Mouse (Mus musculus): Measurements from ENCODE around the gene Gramd4. TPM values are rescaled to one million over a fixed set of nuclear protein-coding genes. Genes with fewer than 3 reads are reported as not detected.

Gene Gramd4
- total and polyA plus RNA-seq, 3 experiments = 0.17 to 0.66 (median 0.56) TPM

DNA sequence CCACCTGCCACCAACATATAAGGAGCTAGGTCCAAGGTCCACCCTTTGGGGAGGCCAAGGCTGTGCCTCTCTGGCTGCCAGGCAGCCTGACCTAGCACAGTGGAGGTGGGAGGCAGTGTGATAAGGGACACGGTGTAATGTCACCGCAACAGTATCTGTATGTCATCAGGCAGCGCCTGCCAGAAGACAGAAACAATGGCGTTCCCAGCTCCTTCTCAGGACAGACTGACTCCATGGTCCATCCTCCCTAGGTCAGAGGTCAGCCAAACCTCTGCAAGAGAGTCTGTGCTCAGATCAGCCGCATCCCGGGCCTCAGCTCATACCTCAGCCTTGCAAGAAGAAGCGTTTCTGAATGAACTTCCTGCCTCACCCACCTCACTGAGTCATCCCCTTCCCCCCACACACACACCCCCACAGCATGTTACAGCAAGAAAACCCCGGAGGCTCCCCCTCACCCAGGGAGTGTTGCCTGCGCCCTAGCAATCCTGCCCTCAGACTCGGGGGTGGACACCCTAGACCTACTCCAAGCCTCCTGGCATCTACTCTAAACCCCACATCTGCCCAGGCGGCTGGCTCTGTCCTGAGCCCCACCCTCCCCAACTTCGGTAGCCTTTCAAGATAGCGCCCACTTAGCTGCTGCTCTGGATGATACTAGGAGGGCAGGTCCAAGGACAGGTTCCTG lies 41.5 kb upstream of the Gramd4 start (continued):
- no peak for TF ChIP-seq GABPA (IDR thresholded peaks at IDR 0.05; ENCODE audit: insufficient replicate concordance, low read depth, low read length)

DNA sequence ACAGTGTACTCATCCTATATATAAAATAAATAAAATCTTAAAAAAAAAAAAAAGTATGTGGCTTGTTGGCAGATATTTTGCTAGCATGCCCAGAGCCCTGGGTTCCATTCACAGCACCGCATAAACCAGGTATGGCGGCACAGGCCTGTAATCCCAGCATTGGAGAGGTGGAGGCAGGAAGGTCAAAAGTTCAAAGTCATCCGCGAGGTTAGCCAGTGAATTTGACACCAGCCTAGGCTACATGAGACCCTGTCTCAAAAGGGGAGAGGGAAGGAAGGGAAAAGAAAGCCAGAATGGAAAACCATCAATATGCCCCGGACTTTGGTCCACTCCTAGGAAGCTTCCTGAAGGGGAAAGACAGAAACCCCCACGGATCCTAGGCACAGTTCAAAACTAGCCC lies 40.2 kb upstream of the Gramd4 start:
- dilution Hi-C loops (cut with MboI; ENCODE audit: extremely low pct_ligation_motif_present, extremely low pct_unique_long_range_greater_than_20kb, low sequenced_read_pairs) (no loop called here), in situ Hi-C loops (cut with MboI; ENCODE audit: low pct_ligation_motif_present, low pct_unique_long_range_greater_than_20kb, low sequenced_read_pairs) (loop anchor here (25.0 kb wide), 1 partner anchor 405 kb away; no protein-coding TSS in a partner anchor)
- peaks cover 3 to 7% of the 10 kb centered on the region in 2 experiments; a peak in 3 of 4 replicates for H3K4me1 ChIP-seq (ENCODE audit: control insufficient read depth in 1 of 2, insufficient read depth in 2 of 2)
- H3K4me3 ChIP-seq (replicated peaks in 1 of 3; ENCODE audit: low read depth in 2 of 3, low read length in 2 of 3, poor library complexity in 1 of 3) = no peak overlapping the region
- H3K27me3 ChIP-seq (replicated peaks) = no peaks in the 10 kb centered on the region
- no peak overlapping the region for H3K9ac ChIP-seq (ENCODE audit: insufficient read depth, low read depth)
- H3K36me3 ChIP-seq (replicated peaks in 1 of 2; ENCODE audit: control insufficient read depth in 1 of 2, insufficient read depth in 1 of 2, low read length in 1 of 2) = no peaks in the 10 kb centered on the region
- no peak for TF ChIP-seq JUND (conservative IDR thresholded peaks at IDR 0.05; ENCODE audit: low read depth, low read length)
- TF ChIP-seq E2F4 (IDR thresholded peaks at IDR 0.05; ENCODE audit: insufficient replicate concordance, low read depth, low read length) = no peak
- TF ChIP-seq TBP (conservative IDR thresholded peaks at IDR 0.05; ENCODE audit: low read depth, low read length) = no peak
- no peak for TF ChIP-seq SIN3A (IDR thresholded peaks at IDR 0.05; ENCODE audit: low read length)
- TF ChIP-seq MXI1 (IDR thresholded peaks at IDR 0.05; ENCODE audit: low read depth, low read length) = no peak
- TF ChIP-seq KAT2A (IDR thresholded peaks at IDR 0.05; ENCODE audit: insufficient replicate concordance, low read length) = no peak
- no peak for TF ChIP-seq NELFE (IDR thresholded peaks at IDR 0.05; ENCODE audit: low read depth, low read length)
- TF ChIP-seq MAZ (IDR thresholded peaks at IDR 0.05; ENCODE audit: low read depth, low read length) = no peak
- TF ChIP-seq MEF2A (IDR thresholded peaks at IDR 0.05; ENCODE audit: borderline replicate concordance, low read depth, low read length) = no peak
- TF ChIP-seq TCF12 (IDR thresholded peaks at IDR 0.05; ENCODE audit: low read depth, low read length) = no peak
- TF ChIP-seq EP300 (IDR thresholded peaks at IDR 0.05; ENCODE audit: low read length) = no peak
- TF ChIP-seq RCOR1 (conservative IDR thresholded peaks at IDR 0.05; ENCODE audit: low read depth, low read length) = no peak
- TF ChIP-seq ETS1 (conservative IDR thresholded peaks at IDR 0.05; ENCODE audit: low read depth, low read length) = no peak
- TF ChIP-seq CTCF (conservative IDR thresholded peaks at IDR 0.05 in 1 of 2, IDR thresholded peaks at IDR 0.05 in 1 of 2; ENCODE audit: low read depth in 2 of 2, low read length in 2 of 2) = no peak
- no peak for TF ChIP-seq HCFC1 (IDR thresholded peaks at IDR 0.05; ENCODE audit: low read depth, low read length)
- no peak for TF ChIP-seq BHLHE40 (IDR thresholded peaks at IDR 0.05; ENCODE audit: low read depth, low read length)
- no peak for TF ChIP-seq IRF4 (IDR thresholded peaks at IDR 0.05; ENCODE audit: low read depth, low read length)
- no peak for TF ChIP-seq USF2 (conservative IDR thresholded peaks at IDR 0.05; ENCODE audit: low read depth, low read length)
- DNase-seq (ENCODE audit: extremely low read depth) = no peak
- H3K9me3 ChIP-seq (replicated peaks; ENCODE audit: low read length) = peaks cover 9% of the 10 kb centered on the region
- H3K4me2 ChIP-seq (ENCODE audit: insufficient read depth, low read depth, poor library complexity, severe bottlenecking) = no peak overlapping the region
- no peaks in the 10 kb centered on the region for H3K79me2 ChIP-seq (replicated peaks; ENCODE audit: control insufficient read depth, extremely low read depth, insufficient read depth, poor library complexity, severe bottlenecking)
- no peak overlapping the region for H3K27ac ChIP-seq (ENCODE audit: insufficient read depth, low read depth)
